Mouse (Mus musculus) lung, embryonic 14.5 days (tissue): ENCODE measurements around the gene Ttll5. TPM values are rescaled to one million over a fixed set of nuclear protein-coding genes. Genes with fewer than 3 reads are reported as not detected.

Source experiments
- ATAC-seq: fragments of 200-750 bp; cut with Nextera tagmentation; 2 replicates; pipeline ENCODE4 v1.8.0; 2017; ENCODE audit warnings: mild to moderate bottlenecking, moderate TSS enrichment, moderate library complexity; ENCODE audit not compliant: insufficient read depth
- DNase-seq: peaks from one replicate; pipeline ENCODE4 v3.0.0-alpha.2; 2015
- H3K27ac ChIP-seq: fragments of 300-500 bp; sonication (generic); 2 replicates; pipeline ENCODE4 v1.5.1; 2014; ENCODE audit warnings: low read depth, mild to moderate bottlenecking, moderate library complexity
- H3K27me3 ChIP-seq: fragments of 300-500 bp; sonication (generic); 2 replicates; pipeline ENCODE4 v1.6.1; 2014; ENCODE audit warnings: low read length, control low read depth; ENCODE audit not compliant: insufficient read depth
- H3K36me3 ChIP-seq: fragments of 300-500 bp; sonication (generic); 2 replicates; pipeline ENCODE4 v1.6.1; 2014; ENCODE audit warnings: control low read depth; ENCODE audit not compliant: insufficient read depth
- H3K4me1 ChIP-seq: fragments of 300-500 bp; sonication (generic); 2 replicates; pipeline ENCODE4 v1.6.1; 2014; ENCODE audit warnings: antibody characterized with exemption, control low read depth; ENCODE audit not compliant: insufficient read depth
- H3K4me2 ChIP-seq: fragments of 300-500 bp; sonication (generic); 2 replicates; pipeline ENCODE4 v1.6.1; 2014; ENCODE audit warnings: mild to moderate bottlenecking
- H3K4me3 ChIP-seq: fragments of 300-500 bp; sonication (generic); 2 replicates; pipeline ENCODE4 v1.5.1; 2014; ENCODE audit warnings: low read depth, low read length
- H3K9ac ChIP-seq: fragments of 300-500 bp; sonication (generic); 2 replicates; pipeline ENCODE4 v1.6.1; 2014
- H3K9me3 ChIP-seq: fragments of 300-500 bp; sonication (generic); 2 replicates; pipeline ENCODE4 v1.6.1; 2016; ENCODE audit warnings: low read depth, low read length, control low read depth
- CTCF ChIP-seq: IDR thresholded peaks from 2 replicates; pipeline ENCODE4 v1.5.1; 2016; ENCODE audit warnings: antibody characterized with exemption, low read depth
- WGBS: fragments of 180-500 bp; shearing (Covaris S2); extraction: QIAGEN DNeasy Blood & Tissue Kit; methylation state at CpG from one replicate; pipeline ENCODE4 v1.1.7; 2014; 5-methylcytosine and 5-hydroxymethylcytosine counted together
- polyA plus RNA-seq: library from polyadenylated mRNA; unstranded; fragments of >200 nt; fragmentation: Nextera tagmentation; extraction: Ambion mirVana; gene quantifications from 2 replicates; pipeline ENCODE4 v1.2.1, GENCODE M21; 2014

Ttll5 gene
- polyA plus RNA-seq, 1 experiment from 2014 or later = 21.3 TPM

GRCm38 (mm10) chr12:86088042-86088441 lies 263.6 kb downstream of the Ttll5 start:
- H3K9me3 ChIP-seq = no peaks in the 10 kb centered on the region
- no peak for TF ChIP-seq CTCF
- DNase-seq = no peak
- H3K4me2 ChIP-seq = no peak overlapping the region
- H3K4me1 ChIP-seq = no peaks in the 10 kb centered on the region
- peaks cover 20% of the 10 kb centered on the region; the same call in 1 of the 2 replicates for H3K36me3 ChIP-seq
- no peak overlapping the region for H3K9ac ChIP-seq
- 69% methylated on average over 7 of the region's 7 CpGs for WGBS
- H3K27ac ChIP-seq = no peak overlapping the region
- no peak for ATAC-seq
- no peaks in the 10 kb centered on the region for H3K27me3 ChIP-seq
- no peak overlapping the region for H3K4me3 ChIP-seq

- ATAC-seq = no peak
Measured at GRCm38 (mm10) chr12:86090764-86091163, 266.3 kb downstream of the Ttll5 start.

GRCm38 (mm10) chr12:86091601-86092132 lies 267.2 kb downstream of the Ttll5 start:
- Histone ChIP-seq H3K27me3 (no peaks in the 10 kb centered on the region), H3K4me3 (no peak overlapping the region), H3K9ac (no peak overlapping the region), H3K27ac (peak overlapping the region; percentile 58), H3K36me3 (peaks cover 20% of the 10 kb centered on the region; the same call in 1 of the 2 replicates), H3K4me2 (peak overlapping the region; percentile 31), H3K9me3 (no peaks in the 10 kb centered on the region), H3K4me1 (no peaks in the 10 kb centered on the region)
- no peak for TF ChIP-seq CTCF
- DNase-seq (peak; percentile 79), ATAC-seq (peak; percentile 86)
- WGBS = 35% methylated on average over 18 of the region's 18 CpGs

More at GRCm38 (mm10) chr12:86090764-86091163, 266.3 kb downstream of the Ttll5 start:
- no peaks in the 10 kb centered on the region for H3K9me3 ChIP-seq
- no peaks in the 10 kb centered on the region for H3K4me1 ChIP-seq
- H3K27ac ChIP-seq = no peak overlapping the region
- WGBS = 65% methylated on average over 4 of the region's 4 CpGs
- H3K4me2 ChIP-seq = no peak overlapping the region
- no peak for DNase-seq
- no peak overlapping the region for H3K4me3 ChIP-seq
- H3K9ac ChIP-seq = no peak overlapping the region
- no peak for TF ChIP-seq CTCF
- H3K36me3 ChIP-seq = peaks cover 23% of the 10 kb centered on the region; the same call in 1 of the 2 replicates
- no peaks in the 10 kb centered on the region for H3K27me3 ChIP-seq

- Histone ChIP-seq H3K27me3 (no peaks in the 10 kb centered on the region), H3K4me3 (no peak overlapping the region), H3K9ac (no peak overlapping the region), H3K4me1 (no peaks in the 10 kb centered on the region), H3K9me3 (no peaks in the 10 kb centered on the region), H3K4me2 (no peak overlapping the region), H3K36me3 (peaks cover 11% of the 10 kb centered on the region; the same call in 1 of the 2 replicates), H3K27ac (no peak overlapping the region)
- no peak for TF ChIP-seq CTCF
- no peak for DNase-seq
- WGBS = 70% methylated on average over 4 of the region's 4 CpGs
- no peak for ATAC-seq
Measured at GRCm38 (mm10) chr12:86094075-86094474, 269.6 kb downstream of the Ttll5 start.

- no peak overlapping the region for H3K4me3 ChIP-seq
- H3K9me3 ChIP-seq = no peaks in the 10 kb centered on the region
- WGBS = 82% methylated on average over 4 of the region's 4 CpGs
- H3K4me1 ChIP-seq = no peaks in the 10 kb centered on the region
- peaks cover 11% of the 10 kb centered on the region; the same call in 1 of the 2 replicates for H3K36me3 ChIP-seq
- no peak overlapping the region for H3K27ac ChIP-seq
- H3K4me2 ChIP-seq = no peak overlapping the region
- no peak for TF ChIP-seq CTCF
- ATAC-seq = no peak
- H3K9ac ChIP-seq = no peak overlapping the region
- DNase-seq = no peak
- no peaks in the 10 kb centered on the region for H3K27me3 ChIP-seq
Measured at GRCm38 (mm10) chr12:86095806-86096205, 271.3 kb downstream of the Ttll5 start.

GRCm38 (mm10) chr12:86097781-86098180 lies 273.3 kb downstream of the Ttll5 start:
- H3K9me3 ChIP-seq = no peaks in the 10 kb centered on the region
- H3K27me3 ChIP-seq = no peaks in the 10 kb centered on the region
- no peak for ATAC-seq
- WGBS = 81% methylated on average over 11 of the region's 11 CpGs
- H3K27ac ChIP-seq = no peak overlapping the region
- H3K4me2 ChIP-seq = no peak overlapping the region
- no peak overlapping the region for H3K9ac ChIP-seq
- H3K4me1 ChIP-seq = no peaks in the 10 kb centered on the region
- no peak overlapping the region for H3K4me3 ChIP-seq
- peaks cover 11% of the 10 kb centered on the region; the same call in 1 of the 2 replicates for H3K36me3 ChIP-seq
- TF ChIP-seq CTCF = no peak
- no peak for DNase-seq

GRCm38 (mm10) chr12:86100711-86101110 lies 276.3 kb downstream of the Ttll5 start:
- Histone ChIP-seq H3K27ac (no peak overlapping the region), H3K27me3 (no peaks in the 10 kb centered on the region), H3K4me2 (no peak overlapping the region), H3K9me3 (no peaks in the 10 kb centered on the region), H3K4me1 (peaks cover 17% of the 10 kb centered on the region), H3K9ac (no peak overlapping the region), H3K4me3 (no peak overlapping the region), H3K36me3 (0 out of 2 replicates have a peak, but pooled peaks cover 2% of the 10 kb centered on the region)
- ATAC-seq (no peak), DNase-seq (no peak)
- 69% methylated on average over 3 of the region's 3 CpGs for WGBS
- no peak for TF ChIP-seq CTCF

GRCm38 (mm10) chr12:86102686-86103085 lies 278.2 kb downstream of the Ttll5 start:
- Histone ChIP-seq H3K4me3 (no peak overlapping the region), H3K9ac (no peak overlapping the region), H3K27ac (no peak overlapping the region), H3K36me3 (peaks cover 2% of the 10 kb centered on the region; the same call in 1 of the 2 replicates), H3K4me1 (peaks cover 17% of the 10 kb centered on the region), H3K27me3 (no peaks in the 10 kb centered on the region), H3K4me2 (no peak overlapping the region), H3K9me3 (no peaks in the 10 kb centered on the region)
- no peak for TF ChIP-seq CTCF
- DNase-seq (no peak), ATAC-seq (no peak)
- WGBS = 77% methylated on average over 8 of the region's 8 CpGs
